Mouse (Mus musculus): ENCODE measurements around the gene 1700029P11Rik. TPM values are rescaled to one million over a fixed set of nuclear protein-coding genes. Genes with fewer than 3 reads are reported as not detected.

1700029P11Rik gene
- polyA plus RNA-seq, 1 experiment from 2014 or later = not detected

- WGBS = 93% methylated on average over 7 of the region's 7 CpGs
- Histone ChIP-seq H3K4me3 (ENCODE audit: low read depth, low read length) (no peak overlapping the region), H3K36me3 (ENCODE audit: control insufficient read depth, insufficient read depth, low read length) (peaks cover 63% of the 10 kb centered on the region), H3K27ac (ENCODE audit: low read depth, low read length) (no peak overlapping the region), H3K9ac (ENCODE audit: low read depth, low read length) (no peak overlapping the region), H3K27me3 (replicated peaks; ENCODE audit: control insufficient read depth, insufficient read depth, low read length) (no peaks in the 10 kb centered on the region), H3K4me1 (replicated peaks; ENCODE audit: control insufficient read depth, insufficient read depth, low read length) (no peaks in the 10 kb centered on the region), H3K9me3 (ENCODE audit: control insufficient read depth, low read length) (no peaks in the 10 kb centered on the region), H3K4me2 (no peak overlapping the region)
- no peak for DNase-seq (ENCODE audit: low spot score)
- ATAC-seq (replicated peaks; ENCODE audit: low FRiP score) = no peak
Measured at GRCm38 (mm10) chr15:82027276-82027675, 46.9 kb downstream of the 1700029P11Rik start.

- no peaks in the 10 kb centered on the region for H3K27me3 ChIP-seq (replicated peaks; ENCODE audit: control insufficient read depth, insufficient read depth, low read length)
- no peak overlapping the region for H3K9ac ChIP-seq (ENCODE audit: low read depth, low read length)
- H3K9me3 ChIP-seq (ENCODE audit: control insufficient read depth, low read length) = no peaks in the 10 kb centered on the region
- 90% methylated on average over 7 of the region's 7 CpGs for WGBS
- H3K27ac ChIP-seq (ENCODE audit: low read depth, low read length) = no peak overlapping the region
- H3K4me2 ChIP-seq = no peak overlapping the region
- H3K36me3 ChIP-seq (ENCODE audit: control insufficient read depth, insufficient read depth, low read length) = peaks cover 66% of the 10 kb centered on the region
- ATAC-seq (replicated peaks; ENCODE audit: low FRiP score) (no peak), DNase-seq (ENCODE audit: low spot score) (no peak)
- H3K4me1 ChIP-seq (replicated peaks; ENCODE audit: control insufficient read depth, insufficient read depth, low read length) = no peaks in the 10 kb centered on the region
- H3K4me3 ChIP-seq (ENCODE audit: low read depth, low read length) = no peak overlapping the region
Measured at GRCm38 (mm10) chr15:82027726-82028125, 47.4 kb downstream of the 1700029P11Rik start.

Other genes with a start within 250 kb of the 1700029P11Rik start
- 23.4 and 24.2 TPM in 2 replicates for gene Zc3h7b, start 235.5 kb upstream of the 1700029P11Rik start, polyA plus RNA-seq (2014; fragmentation: Nextera tagmentation; extraction: Ambion mirVana)
- 134 and 139 TPM in 2 replicates for gene Rangap1, start 235.0 kb upstream of the 1700029P11Rik start, polyA plus RNA-seq (2014; fragmentation: Nextera tagmentation; extraction: Ambion mirVana)
- gene Tef, start 178.1 kb upstream of the 1700029P11Rik start, polyA plus RNA-seq (2014; fragmentation: Nextera tagmentation; extraction: Ambion mirVana) = 12.0 and 12.6 TPM in 2 replicates
- gene Tob2, start 121.7 kb upstream of the 1700029P11Rik start, polyA plus RNA-seq (2014; fragmentation: Nextera tagmentation; extraction: Ambion mirVana) = 18.3 and 19.3 TPM in 2 replicates
- 224 and 237 TPM in 2 replicates for gene Phf5a, start 108.6 kb upstream of the 1700029P11Rik start, polyA plus RNA-seq (2014; fragmentation: Nextera tagmentation; extraction: Ambion mirVana)
- gene Aco2, start 108.2 kb upstream of the 1700029P11Rik start, polyA plus RNA-seq (2014; fragmentation: Nextera tagmentation; extraction: Ambion mirVana) = 177 and 185 TPM in 2 replicates
- gene Polr3h, start 54.3 kb upstream of the 1700029P11Rik start, polyA plus RNA-seq (2014; fragmentation: Nextera tagmentation; extraction: Ambion mirVana) = 131 and 134 TPM in 2 replicates
- 3.7 and 3.9 TPM in 2 replicates for gene Csdc2, start 43.8 kb upstream of the 1700029P11Rik start, polyA plus RNA-seq (2014; fragmentation: Nextera tagmentation; extraction: Ambion mirVana)
- 34.6 and 40.6 TPM in 2 replicates for gene Pmm1, start 19.6 kb upstream of the 1700029P11Rik start, polyA plus RNA-seq (2014; fragmentation: Nextera tagmentation; extraction: Ambion mirVana)
- gene Xrcc6, start 7.3 kb downstream of the 1700029P11Rik start, polyA plus RNA-seq (2014; fragmentation: Nextera tagmentation; extraction: Ambion mirVana) = 133 and 151 TPM in 2 replicates
- 27.4 and 30.3 TPM in 2 replicates for gene Desi1, start 53.3 kb downstream of the 1700029P11Rik start, polyA plus RNA-seq (2014; fragmentation: Nextera tagmentation; extraction: Ambion mirVana)
- gene Snu13, start 67.1 kb downstream of the 1700029P11Rik start, polyA plus RNA-seq (2014; fragmentation: Nextera tagmentation; extraction: Ambion mirVana) = 393 and 418 TPM in 2 replicates
- gene 4930407I10Rik, start 78.6 kb downstream of the 1700029P11Rik start, polyA plus RNA-seq (2014; fragmentation: Nextera tagmentation; extraction: Ambion mirVana) = not detected in 2 replicates
- gene Mei1, start 89.5 kb downstream of the 1700029P11Rik start, polyA plus RNA-seq (2014; fragmentation: Nextera tagmentation; extraction: Ambion mirVana) = not detected in 2 replicates
- gene Ccdc134, start 147.4 kb downstream of the 1700029P11Rik start, polyA plus RNA-seq (2014; fragmentation: Nextera tagmentation; extraction: Ambion mirVana) = 17.1 and 17.5 TPM in 2 replicates
- 99.7 and 101 TPM in 2 replicates for gene Srebf2, start 166.6 kb downstream of the 1700029P11Rik start, polyA plus RNA-seq (2014; fragmentation: Nextera tagmentation; extraction: Ambion mirVana)
- gene Shisa8, start 232.3 kb downstream of the 1700029P11Rik start, polyA plus RNA-seq (2014; fragmentation: Nextera tagmentation; extraction: Ambion mirVana) = 0.12 and 0.73 TPM in 2 replicates
- 0.16 and 0.56 TPM in 2 replicates for gene Tnfrsf13c, start 243.8 kb downstream of the 1700029P11Rik start, polyA plus RNA-seq (2014; fragmentation: Nextera tagmentation; extraction: Ambion mirVana)

Measured in liver, embryonic 11.5 days (tissue).